Mouse (Mus musculus) megakaryocyte, embryonic 14.5 days (primary cell): ENCODE results near the gene H2al1j.
"Not testable (repeated sequence)": the region's sequence is repeated elsewhere in the genome, so short reads cannot be mapped to it uniquely, and the experiment has no call there.

Experiments
- FLI1 ChIP-seq: IDR thresholded peaks from 2 replicates; pipeline ENCODE4 v1.6.1; 2012; ENCODE audit warnings: low read length, inconsistent platforms, mixed read lengths
- GATA1 ChIP-seq: IDR thresholded peaks from 3 replicates; pipeline ENCODE4 v1.6.1; 2012; ENCODE audit warnings: mixed read lengths, low read length, inconsistent platforms, borderline replicate concordance

GRCm38 (mm10) chrX:11305355-11305754, 22.3 kb upstream of the H2al1j start, which contains the start of gene H2al1c:
- TF ChIP-seq FLI1, GATA1: not testable (repeated sequence)
